Mouse (Mus musculus) lung, postnatal 4 days (tissue): Measurements from ENCODE around the gene Ten1.

ENCODE experiments used
- DNase-seq, 2 experiments: peaks; one replicate each; pipeline ENCODE4 v3.0.0; 2021

The Ten1 gene

DNA sequence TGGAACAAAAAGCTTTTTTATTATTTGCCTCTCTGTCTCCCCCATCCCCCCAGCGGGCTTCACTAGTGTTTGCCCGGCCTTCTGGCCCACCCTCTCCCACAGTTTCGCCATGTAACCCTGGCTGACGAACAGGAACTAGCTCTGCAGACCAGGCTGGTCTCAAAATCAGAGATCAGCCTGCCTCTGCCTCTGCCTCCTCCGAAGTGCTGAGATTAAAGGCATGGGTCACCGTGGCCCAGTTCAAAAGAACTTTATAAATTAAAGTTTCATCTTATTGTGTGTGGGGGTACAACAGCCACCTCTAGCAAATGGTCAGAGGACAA, 1.1 kb upstream of the Ten1 start:
- no peak for DNase-seq

DNA sequence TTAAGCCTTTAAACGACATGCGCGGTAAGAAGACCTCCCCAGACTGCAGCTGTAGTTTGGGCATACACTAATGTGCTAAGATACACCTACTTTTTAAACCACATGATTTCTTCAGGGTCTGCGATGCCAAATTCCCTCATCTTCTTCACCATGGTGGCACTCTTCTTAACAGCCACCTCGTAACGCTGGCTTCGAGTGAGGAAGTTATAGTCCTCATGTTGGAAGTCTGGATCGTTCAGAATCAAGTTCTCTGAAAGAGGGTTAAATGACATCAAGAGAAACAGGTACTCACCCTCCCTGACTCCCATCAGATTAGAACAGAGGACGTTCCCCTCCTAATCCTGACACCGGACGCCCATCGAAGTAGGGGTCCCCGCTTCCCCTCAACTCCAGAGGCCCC, 523 bp upstream of the Ten1 start:
- DNase-seq = no peak

DNA sequence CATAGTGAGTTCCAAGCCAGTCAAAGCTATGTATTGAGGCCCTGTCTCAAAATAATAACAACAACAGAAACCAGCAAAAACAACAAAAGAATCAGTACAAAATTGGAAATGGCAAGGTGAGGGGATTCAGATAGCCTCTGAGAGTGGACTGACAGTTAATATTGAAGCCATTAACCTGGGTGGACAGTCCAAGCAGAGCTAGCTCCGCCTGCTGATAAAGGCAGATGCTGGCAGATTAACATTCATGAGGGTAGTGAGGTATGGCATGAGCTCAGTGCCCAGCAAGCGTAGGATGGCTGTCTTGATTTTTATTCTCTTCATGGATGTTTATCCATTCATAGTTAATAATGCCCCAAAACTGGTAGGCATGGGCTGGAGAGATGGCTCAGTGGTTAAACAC, 2.5 kb downstream of the Ten1 start:
- no peak for DNase-seq

- no peak for DNase-seq
These were observed 4.5 kb downstream of the Ten1 start for GRCm38 (mm10) chr11:116203150-116203549.

DNA sequence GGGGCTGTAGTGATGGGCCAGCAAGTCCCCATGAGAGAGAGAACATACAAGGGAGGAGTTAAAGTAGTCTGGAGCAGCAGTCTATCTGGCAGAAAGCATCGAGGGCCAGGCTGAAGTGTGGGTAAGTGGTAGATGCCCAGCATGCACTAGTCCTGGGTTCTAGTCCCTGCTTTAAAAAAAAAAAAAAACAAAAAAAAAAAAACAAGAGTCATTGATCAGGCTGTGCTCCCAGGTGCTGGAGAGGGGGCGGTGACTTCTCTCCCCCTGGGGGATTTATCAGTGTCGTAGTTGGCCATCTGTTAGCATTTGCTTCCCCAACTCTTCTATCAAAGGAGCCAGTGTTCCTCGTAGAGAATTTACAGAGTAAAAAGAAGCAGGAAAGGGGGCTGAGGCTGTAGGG, 8.0 kb downstream of the Ten1 start:
- no peak for DNase-seq

GRCm38 (mm10) chr11:116208660-116209059, 10.0 kb downstream of the Ten1 start:
- no peak for DNase-seq

DNA sequence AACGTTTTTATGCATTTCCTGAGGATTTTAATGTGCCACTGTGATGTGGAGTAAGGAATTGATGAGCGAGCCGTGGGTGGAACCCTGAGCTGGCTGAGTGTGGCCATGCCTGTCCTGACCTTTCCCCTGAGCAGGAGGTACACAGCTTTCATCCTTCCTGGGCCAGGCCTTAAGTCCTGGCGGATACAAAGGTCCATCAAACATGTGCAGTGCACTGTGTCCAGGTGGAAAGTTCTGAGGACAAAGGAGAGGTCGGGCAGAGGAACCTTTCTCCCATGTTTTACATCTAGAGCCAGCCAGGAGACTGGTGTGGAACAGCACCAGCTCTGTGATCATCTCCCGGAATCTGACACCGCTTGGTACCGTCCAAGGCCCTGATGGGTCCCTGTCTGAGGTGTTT, 10.6 kb downstream of the Ten1 start:
- no peak for DNase-seq

- no peak for DNase-seq
These were observed 12.0 kb downstream of the Ten1 start for GRCm38 (mm10) chr11:116210696-116211095.

DNA sequence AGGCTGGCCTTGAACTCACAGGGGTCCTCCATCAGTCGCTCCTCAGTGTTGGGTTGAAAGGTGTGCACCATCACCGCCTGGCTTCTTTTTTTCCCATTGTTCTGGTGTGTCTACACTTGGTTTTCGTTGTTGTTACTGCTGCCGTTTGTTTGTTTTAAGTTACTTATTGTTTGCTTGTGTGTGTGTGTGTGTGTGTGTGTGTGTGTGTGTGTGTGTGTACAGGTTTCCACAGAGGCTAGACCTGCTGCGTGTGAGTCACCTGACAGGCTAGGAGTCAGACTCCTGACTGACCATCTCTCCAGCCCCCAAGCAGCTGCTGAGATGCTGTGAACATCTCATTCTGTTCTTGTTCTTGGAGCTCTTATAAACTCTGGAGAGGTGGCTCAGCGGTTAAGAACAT, 14.2 kb downstream of the Ten1 start:
- no peak for DNase-seq

- no peak for DNase-seq
These were observed 15.3 kb downstream of the Ten1 start for GRCm38 (mm10) chr11:116213877-116214510.

DNA sequence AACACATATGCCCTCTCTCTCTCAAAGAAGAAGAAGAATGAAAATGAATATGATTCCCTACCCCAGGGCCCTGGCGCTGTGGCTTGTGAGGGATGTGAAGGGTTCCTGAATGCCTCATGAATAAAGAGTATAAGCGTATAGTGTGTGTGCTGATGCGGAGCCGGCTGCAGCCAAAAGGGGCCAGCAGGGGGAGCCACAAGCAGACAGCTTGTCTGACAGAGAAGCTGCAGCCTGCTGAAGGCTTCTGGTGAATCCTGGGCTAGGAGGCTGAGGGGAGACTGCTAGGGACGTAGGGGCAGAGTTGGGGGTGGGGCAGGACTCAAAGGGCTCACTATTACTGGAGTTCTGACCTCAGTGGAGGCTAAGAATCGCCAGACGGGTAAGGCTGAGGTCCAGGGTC, 16.5 kb downstream of the Ten1 start:
- DNase-seq = peak in 1 of 2 experiments; percentile 58

- no peak for DNase-seq
These were observed 17.3 kb downstream of the Ten1 start for GRCm38 (mm10) chr11:116215991-116216390.

DNA sequence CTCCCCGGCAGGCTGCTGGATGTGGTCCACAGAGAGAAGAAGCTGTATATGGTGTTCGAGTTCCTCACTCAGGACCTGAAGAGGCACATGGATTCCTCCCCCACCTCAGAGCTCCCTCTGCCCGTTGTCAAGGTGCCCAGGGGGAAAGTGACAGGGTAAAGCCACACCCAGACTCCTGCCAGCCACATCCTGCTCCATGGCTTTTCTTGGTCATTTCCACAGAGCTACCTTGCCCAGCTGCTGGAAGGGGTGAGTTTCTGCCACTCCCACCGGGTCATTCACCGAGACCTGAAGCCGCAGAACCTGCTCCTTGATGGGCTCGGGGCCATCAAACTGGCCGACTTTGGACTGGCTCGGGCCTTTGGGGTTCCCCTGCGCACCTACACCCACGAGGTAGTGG, 17.9 kb downstream of the Ten1 start:
- peak in 1 of 2 experiments; percentile 30 for DNase-seq

DNA sequence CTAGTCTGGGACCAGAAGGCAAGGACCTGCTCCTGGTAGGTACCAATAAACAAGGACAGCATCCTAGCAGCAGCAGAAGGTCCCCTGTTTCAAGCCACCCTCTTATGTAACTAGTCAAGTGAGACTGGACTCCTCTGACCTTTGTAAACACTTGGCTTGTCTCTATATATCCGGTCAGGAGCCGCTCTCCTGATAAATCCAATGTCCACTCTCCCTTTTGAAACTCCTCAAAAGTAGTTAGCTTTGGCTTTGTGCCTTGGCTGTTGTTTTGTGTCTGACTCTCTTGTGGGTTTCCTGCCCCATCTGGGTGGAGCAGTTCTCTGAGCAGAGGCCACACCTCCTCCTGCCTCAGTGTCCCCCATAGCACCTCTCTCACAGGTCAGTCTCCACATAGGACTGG, 19.6 kb downstream of the Ten1 start:
- DNase-seq = no peak

DNA sequence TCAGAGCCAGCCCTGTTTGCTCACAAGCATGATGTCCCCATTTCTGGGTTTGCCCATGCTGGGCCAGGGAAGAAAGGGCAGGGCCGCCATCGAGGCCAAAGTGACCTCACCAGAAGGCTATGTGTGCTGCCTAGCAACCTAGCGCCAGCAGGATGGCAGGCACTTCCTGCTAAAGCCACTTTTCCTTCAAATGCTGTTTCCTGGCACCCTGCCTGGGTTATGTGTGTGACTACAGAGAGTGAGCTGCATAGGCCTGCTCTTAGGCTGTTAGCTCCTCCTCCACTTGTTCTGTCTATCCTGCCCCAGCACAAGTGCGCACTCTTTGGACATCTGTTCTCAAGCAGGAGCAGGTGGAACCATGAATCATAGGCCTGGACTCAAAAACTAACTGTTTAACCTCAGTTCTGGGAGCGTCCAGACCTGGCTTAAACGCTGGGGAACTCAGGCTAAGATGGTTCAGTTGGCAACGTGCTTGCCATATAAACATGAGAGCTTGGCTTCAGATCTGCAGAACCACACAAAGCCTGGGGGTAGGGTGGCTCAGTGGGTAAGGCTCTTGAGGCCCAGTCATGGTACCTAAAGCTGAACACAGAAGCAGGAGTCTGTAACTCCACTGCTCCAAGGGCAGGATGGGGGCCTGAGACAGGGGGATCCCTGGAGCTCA, 20.2 kb downstream of the Ten1 start:
- peak; percentile 95 to 96 for DNase-seq

DNA sequence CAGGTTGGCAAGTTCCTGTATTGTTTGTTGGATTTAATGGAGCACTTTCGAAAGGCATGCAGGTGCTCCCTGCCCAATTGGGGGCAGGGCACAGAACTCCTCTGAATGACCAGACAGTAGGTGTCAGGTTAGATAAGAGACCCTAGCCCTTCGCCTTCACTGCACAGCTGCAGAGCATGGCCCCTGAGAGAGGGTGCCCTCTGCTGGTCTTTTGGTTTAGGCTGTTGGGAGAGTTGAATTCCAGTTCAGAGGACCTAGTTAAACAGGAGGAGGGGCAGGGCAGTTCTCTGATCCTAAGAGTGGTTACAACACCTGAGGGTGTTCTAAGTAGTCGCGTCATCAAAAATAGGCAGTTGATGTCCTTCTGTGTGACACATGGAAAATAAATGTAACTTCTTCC, 21.2 kb downstream of the Ten1 start:
- DNase-seq = peak; percentile 74 to 85

GRCm38 (mm10) chr11:116221931-116222739, 23.5 kb downstream of the Ten1 start:
- peak; percentile 31 to 47 for DNase-seq

GRCm38 (mm10) chr11:116222740-116223059, 24.0 kb downstream of the Ten1 start:
- no peak for DNase-seq

- DNase-seq = peak; percentile 76 to 89
These were observed 27.8 kb downstream of the Ten1 start for GRCm38 (mm10) chr11:116226414-116226813.

DNA sequence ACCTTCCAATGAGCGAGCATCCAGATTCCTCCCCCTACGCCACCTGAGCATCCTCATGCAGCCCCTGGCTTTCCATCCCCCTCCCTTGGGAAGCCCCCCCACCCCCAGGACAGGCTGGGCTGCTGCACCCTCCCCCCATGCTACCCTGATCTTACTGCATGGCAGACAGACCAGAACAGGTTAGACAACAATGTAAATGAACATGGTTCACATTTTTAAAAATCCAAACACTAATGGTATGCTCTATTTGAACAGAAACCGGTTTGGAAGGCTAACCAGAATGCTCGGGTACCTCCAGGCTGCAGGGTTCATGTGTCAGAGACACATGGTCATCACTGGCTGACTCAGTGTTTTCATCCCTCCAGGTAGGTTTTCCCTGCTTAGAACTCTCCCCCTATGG, 30.0 kb downstream of the Ten1 start:
- no peak for DNase-seq

DNA sequence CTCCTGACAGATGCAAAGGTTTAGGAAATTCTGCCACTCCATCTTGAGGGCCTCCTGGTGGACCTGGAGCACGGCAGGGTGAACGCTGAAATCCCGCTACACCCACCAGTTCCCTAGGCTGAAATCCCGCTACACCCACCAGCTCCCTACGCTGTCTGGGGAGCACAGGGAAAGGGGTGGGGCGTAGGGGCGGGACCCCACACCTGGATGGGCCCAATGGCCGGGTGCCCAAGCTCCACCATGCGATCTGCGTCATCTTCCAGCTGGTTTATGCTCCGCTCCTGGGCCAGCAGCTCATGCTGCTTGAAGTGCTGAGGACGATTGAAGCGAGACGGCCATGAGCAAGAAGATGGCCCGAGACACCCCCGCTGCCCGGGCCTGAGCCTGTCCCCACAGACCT, 33.8 kb downstream of the Ten1 start:
- DNase-seq = no peak

DNA sequence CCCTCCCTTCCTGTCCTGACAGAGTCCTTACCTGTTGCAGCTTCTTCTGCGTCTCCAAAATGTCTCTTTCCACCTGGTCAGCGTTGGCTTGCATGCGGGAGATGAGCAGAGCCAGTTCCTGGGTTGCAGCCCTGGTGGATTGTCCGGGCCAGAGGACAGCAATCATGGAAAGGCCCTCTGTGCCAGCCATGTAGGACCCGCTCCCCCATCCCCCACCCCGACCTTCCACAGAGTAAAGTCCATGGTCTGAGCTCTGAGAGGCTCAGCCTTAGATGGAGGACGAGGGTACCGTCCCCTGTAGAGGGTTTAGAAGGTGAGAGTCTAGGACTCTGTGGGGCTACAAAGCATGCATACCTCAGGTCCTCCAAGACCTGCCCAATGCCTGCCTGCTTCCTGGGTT, 36.2 kb downstream of the Ten1 start:
- DNase-seq = no peak

DNA sequence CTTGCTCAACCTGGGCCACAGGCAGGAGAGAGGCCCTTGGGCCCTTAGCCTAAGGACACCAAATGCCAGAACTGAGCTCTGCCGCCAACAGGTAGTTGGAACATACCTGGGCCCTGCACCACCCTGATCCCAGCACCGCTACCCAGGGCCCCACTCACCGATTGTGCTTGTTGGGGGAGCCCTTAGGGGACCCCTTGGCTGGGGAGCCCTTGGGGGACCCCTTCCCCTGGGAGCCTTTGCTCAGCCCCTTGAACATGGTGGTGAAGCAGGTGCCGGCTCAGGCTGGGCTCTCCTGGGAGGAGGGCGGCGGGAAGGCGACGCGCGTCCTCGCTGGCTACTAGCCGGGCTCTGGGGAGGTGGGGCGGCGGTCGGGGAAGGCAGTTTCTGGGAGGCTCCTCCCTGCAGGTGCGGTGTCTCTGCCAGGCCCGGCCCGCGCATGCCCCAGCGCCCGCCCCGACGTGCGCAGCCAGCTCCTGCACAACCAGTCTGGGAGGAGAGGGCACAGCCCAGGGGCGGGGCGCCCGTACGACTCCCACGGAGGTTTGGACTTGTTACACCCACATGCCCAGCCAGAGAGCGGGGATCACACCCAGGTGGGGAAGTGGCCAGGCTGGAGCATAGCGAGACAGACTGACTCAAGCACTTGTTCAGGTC, 39.2 kb downstream of the Ten1 start, which contains the start of gene Evpl:
Gene Evpl (minus strand): TSS at position 336 of the 654 bp plus-strand sequence.
- DNase-seq = peak; percentile 84 to 94

DNA sequence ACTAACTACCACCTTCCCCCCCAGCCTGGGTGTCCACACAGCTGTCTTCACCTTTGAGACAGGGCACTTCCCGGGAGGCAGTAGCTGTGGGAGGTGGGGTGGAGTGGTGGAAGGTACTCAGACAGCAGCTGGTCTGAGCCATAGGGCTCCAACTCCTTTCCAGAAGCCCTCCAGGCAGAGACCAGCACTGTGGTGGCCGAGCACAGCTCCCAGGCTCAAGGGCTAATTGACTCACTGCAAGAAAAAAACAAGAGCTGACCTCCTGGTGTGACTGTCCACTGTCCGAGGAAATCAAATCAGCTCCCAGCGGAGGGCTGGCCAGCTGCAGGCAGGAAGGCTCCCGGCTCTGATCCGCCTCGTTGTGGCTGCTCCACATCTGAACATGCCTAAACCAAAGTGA, 41.1 kb downstream of the Ten1 start:
- peak in 1 of 2 experiments; percentile 50 for DNase-seq
